Mouse (Mus musculus) T-helper 1 cell (primary cell): Measurements from ENCODE around the gene Retreg1.
"Not testable (repeated sequence)": the region's sequence is repeated elsewhere in the genome, so short reads cannot be mapped to it uniquely, and the experiment has no call there.

Source experiments
- in situ Hi-C: fragments of 300-600 bp; cut with MboI, MseI; formaldehyde crosslinking; loops from one replicate; pipeline ENCODE4 v1.15.1; 2025; ENCODE audit warnings: high pct_unique_total_duplicates

Gene Retreg1

DNA sequence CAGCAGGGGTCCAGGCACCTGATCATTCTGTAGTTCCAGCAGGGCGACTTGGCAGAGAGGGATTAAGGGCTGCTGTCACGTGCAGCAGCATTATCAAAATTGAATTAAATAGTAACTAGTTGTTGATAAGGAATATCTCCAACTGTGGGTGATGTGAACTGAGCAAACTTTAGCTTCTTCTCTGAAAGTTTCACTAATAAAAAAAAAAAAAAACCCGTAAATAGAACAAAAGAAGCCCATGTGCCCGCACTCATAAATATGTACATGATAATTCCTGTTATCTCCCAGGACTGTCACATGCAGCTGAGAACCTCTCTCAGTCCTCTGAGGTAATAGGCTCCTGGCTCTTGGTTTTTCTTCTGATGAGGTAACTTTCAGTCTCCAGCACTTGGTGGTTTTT is 99.4 kb downstream of the Retreg1 start:
- in situ Hi-C loops = loop anchor here (5.0 kb wide), 1 partner anchor 35 kb away; no protein-coding TSS in a partner anchor

DNA sequence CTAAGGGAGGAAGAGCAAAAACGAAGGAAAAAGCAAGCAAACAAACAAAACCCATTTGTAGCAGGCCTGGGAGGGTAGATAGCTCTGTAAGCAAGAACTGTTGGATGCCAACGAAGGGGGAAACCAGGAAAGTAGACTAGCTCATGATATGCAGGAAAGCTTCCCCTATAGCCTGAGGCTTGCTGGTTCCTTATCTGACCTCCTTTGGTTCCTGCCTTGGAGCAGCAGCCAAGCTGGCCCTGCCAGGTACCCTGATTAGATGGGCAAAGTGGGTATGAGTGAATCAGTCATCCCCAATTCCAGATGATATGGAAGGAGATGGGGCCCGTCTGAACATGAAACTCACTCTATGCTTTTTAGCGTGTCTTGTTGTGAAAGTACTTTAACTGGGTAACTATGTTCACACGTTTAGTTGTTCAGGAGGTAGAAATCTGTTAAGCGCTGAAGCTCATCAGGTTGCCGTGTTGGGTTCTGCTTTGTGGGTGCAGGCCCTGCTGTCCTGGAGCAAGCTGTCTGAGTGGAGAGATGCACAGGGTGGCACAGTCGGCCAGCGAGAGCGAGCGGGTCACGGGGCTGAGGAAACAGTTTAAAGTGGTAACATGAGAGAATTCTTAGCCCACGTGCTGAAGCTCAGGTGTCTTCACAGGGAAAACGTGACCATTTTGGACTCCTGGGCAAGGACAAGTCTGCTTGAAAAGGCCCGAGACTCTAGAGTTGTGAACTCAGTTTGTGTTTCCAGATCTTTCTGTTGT is 100.6 kb downstream of the Retreg1 start:
- in situ Hi-C loops = loop anchor here (5.0 kb wide), 1 partner anchor 34 kb away; no protein-coding TSS in a partner anchor

- in situ Hi-C loops = no loop called here
Measured at GRCm38 (mm10) chr15:25945224-25945623, 102.2 kb downstream of the Retreg1 start.

DNA sequence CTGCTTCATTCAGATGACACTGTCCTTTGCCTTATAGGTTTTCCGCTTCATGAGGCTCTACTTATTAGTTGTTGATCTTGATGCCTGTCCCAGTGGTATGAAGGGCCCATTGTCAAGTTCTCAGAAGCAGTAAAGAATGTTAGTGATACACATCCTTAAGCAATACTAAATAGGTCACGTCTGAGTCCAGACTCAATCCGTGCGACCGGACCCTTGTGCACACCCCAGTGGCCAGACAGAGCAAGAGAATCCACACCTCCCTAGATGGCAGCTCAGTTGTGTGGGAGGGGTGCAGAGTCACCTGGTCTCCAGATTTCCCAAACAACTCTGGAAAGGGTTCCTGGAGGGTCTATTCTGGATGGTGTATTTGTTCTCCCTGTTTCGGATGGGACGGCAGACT is 103.5 kb downstream of the Retreg1 start:
- in situ Hi-C loops = no loop called here

- in situ Hi-C loops = no loop called here
Measured at GRCm38 (mm10) chr15:25947383-25947782, 104.4 kb downstream of the Retreg1 start.

DNA sequence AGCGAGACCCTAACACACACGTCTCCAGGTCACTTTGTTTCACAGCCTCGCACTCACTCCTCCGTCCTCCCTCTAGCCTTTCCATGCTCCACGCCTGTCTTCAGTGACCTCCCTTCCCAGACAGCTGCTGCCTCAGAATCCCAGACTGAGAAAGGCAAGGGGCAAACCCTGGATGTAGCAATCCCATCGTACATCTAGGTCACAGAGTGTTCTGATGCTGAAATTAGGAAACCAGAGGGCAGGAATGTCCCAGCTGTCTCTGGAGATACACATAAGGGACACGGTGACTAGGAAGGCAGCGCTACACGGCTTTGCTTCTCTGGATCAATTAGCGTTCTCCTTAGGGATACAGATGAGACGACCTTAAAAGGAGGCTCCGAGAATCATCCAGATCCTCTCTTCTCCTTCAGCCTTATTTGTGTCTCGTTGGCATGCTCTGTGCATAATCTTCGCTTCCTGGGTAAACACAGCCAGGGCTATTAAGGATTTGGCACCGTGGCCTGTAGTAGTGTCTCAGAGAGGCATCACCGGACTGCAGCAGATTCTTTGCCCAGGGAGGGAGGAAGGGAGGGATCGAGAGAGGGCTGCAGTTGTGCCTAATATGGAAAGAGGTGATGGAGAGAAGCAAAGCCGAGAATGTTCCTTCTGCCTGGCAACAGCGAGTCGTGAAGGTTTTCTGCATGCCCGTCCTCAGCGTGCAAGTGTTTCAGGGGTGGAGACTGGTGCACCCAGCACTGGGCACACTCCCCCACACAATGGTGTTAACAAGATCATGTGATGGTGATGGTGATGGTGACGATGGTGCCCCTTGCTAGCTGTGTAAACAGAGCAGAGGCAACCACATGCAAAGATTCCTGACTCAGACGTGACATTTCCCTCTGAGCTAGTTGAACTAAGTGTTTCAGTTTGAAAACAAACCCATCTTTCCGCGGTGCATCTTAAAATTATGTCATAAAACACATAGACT is 105.6 kb downstream of the Retreg1 start:
- in situ Hi-C loops = no loop called here

DNA sequence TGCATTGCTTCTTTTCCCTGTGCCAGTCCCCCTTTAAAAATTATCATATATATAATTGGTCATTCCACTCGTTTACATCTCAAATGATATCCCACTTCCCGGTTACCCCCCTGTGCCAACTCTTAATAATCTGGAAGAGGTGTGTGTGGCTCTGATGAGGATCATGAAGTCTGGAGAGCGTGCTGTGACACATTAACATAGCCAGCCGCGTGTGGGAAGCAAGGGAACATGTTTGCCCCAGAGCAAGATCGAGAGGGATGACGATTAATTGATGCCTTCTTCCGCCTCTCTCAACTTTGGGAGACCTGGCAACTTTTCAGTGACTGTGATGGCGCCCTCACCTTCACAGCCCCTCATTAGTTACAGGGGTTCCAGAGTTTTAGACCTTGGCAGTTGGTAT is 106.7 kb downstream of the Retreg1 start:
- in situ Hi-C loops = loop anchor here (10.0 kb wide), 1 partner anchor 145 kb away; no protein-coding TSS in a partner anchor

DNA sequence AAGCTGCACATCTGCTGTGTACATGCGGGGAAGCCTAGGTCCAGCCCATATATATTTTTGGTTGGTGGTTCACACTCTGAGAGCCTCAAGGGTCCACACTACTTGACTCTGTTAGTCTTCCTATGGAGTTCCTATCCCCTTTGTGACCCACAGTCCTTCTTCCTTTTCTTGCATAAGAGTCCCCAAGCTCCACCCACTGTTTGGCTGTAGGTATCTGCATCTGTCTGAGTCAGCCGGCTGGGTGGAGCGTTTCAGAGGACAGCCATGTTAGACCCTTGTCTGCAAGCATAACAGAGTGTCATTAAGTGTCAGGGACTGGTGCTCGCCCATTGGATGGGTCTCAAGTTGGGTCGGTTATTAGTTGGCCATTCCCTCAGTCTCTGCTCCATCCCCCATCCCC is 107.6 kb downstream of the Retreg1 start:
- in situ Hi-C loops = loop anchor here (10.0 kb wide), 1 partner anchor 146 kb away; no protein-coding TSS in a partner anchor

DNA sequence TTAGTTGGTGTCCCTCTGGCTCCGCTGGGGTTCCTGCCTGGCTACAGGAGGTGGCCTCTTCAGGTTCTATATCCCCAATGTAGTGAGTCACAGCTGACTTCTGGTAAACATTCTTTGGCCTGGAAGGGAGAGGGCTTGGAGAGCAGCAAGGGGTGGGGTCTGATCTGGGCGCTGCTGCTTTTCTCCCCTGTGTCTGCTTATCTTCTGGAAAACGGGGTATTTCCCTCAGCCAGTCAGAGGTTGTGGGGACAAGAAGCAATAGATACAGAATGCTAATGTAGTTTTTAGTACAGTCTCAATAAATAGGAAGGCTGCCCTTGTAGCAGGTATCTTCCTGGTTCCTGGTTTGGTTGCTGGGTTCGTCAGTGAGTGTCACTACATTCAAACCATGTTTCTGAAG is 108.1 kb downstream of the Retreg1 start:
- in situ Hi-C loops = loop anchor here (10.0 kb wide), 1 partner anchor 146 kb away; no protein-coding TSS in a partner anchor

DNA sequence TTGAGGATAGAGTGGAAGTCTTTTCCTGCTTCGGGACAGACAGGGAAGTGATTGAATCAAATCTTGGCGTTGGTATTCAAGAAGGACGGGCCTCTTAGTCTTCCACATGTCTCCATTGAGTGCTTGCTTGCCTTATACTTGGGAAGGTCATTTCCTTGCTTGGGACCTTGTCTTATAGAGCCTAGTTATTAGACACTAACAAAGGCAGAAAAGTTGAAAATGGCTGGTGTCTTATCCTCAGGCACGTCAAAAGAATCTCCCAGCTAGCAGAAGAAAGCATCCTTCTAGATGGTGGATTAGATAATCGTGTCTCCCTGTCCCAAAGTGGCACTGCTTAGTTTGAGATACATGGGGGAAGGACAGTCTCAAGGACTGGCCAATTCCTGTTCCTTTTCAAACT is 113.0 kb downstream of the Retreg1 start:
- in situ Hi-C loops = loop anchor here (5.0 to 10.0 kb wide), 2 partner anchors 44 to 151 kb away; no protein-coding TSS in a partner anchor

DNA sequence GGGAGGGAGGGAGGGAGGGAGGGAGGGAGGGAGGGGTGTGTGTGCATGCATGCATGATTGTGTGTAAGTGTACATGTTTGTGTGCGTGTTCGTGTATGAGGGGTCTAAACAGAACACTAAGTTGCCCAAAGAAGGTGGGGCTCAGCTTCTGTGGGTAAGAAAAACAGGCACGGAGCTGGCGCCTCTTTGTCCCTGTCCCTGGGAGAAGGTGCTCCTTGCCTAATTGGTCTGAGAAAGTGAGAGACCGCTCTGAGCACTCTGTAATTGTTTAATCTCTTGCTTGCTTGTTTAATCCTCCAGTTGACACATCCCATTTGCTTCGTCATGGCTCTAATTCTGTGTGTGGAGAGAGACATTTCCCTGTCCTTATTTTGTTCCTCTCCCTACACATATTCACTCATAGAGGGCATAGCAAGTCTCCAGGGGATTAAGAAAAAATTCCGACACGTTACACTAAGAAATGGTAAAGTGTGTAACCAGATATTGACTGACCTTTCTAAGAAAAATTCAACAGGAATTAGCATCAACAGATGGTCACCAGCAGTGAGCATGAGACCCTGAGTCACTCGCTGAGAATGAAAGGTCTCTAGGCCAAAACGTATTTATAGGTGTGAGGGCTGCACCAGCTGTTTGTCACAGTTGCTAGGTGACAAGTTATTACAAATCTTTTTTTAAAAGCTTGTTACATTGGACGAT is 113.6 kb downstream of the Retreg1 start:
- in situ Hi-C loops = loop anchor here (5.0 to 10.0 kb wide), 2 partner anchors 44 to 152 kb away; no protein-coding TSS in a partner anchor

- in situ Hi-C loops = loop anchor here (5.0 to 10.0 kb wide), 2 partner anchors 45 to 153 kb away; no protein-coding TSS in a partner anchor
Measured at GRCm38 (mm10) chr15:25957651-25958050, 114.7 kb downstream of the Retreg1 start.

GRCm38 (mm10) chr15:25959375-25959774 is 116.4 kb downstream of the Retreg1 start:
- in situ Hi-C loops = loop anchor here (5.0 to 10.0 kb wide), 2 partner anchors 47 to 155 kb away; no protein-coding TSS in a partner anchor

DNA sequence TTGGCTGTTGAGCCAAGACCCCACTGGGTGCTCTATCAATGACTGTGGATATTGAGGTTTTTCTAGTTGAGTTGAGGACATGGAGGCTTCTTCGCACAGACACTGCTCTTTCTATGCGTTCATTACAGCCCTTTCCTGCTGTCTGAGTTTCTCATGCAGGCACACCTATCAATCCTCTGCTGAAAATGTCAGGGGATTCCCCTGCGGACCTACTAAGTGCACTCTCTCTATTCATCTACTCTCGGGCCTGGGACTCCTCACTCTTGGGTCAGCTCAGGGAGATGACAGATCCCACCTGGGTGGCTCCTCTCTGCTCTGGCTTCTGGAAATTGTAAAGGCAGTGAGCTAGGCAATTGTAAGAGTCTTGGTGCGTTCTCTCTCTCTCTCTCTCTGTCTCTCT is 117.3 kb downstream of the Retreg1 start:
- in situ Hi-C loops = no loop called here

DNA sequence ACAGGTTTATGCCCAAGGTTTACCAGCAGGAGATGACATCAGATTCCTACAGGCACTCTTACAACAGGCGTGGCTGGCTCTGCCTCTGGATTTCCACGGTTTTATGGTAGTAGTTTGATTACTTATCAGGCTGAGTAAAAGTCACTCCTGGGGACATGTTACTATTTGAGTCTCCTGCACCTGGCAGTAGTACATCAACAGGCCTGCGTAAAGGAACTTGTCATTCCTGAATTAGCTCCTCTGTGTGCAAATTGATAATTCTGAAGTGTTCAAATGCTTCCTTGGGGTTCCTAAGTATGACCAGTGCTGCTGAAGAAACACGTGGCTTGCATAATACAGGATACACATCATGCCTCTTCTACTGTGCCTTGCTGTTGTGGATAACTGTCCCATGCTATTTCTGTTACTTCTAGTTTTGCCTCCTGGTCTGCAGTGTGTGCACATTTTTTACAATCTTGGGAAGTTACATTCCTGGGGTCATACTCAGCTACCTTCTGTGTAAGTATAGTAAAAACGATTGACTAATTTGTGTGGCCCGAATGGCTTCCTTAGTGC is 123.3 kb downstream of the Retreg1 start:
- in situ Hi-C loops = no loop called here

- in situ Hi-C loops = no loop called here
Measured at GRCm38 (mm10) chr15:25971596-25971995, 128.6 kb downstream of the Retreg1 start.

DNA sequence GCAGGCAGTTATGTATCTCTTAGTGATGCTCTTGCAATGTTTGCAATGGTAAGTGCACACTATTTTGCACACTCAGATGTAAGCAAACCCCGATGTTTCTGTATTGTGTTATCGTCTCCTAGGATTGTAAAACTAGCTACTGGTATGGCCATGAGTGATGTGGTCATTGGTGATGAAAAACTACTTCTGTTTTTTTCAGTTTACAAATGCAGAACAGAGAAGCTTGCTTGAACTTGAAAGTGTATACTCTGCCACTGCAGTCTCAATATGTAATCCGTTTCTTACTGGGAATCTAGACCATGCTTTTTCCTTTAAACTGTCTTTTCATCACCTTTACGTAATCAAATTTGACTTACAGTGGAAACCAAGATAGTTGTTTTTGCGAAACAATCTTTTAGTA is 129.8 kb downstream of the Retreg1 start:
- in situ Hi-C loops = no loop called here

DNA sequence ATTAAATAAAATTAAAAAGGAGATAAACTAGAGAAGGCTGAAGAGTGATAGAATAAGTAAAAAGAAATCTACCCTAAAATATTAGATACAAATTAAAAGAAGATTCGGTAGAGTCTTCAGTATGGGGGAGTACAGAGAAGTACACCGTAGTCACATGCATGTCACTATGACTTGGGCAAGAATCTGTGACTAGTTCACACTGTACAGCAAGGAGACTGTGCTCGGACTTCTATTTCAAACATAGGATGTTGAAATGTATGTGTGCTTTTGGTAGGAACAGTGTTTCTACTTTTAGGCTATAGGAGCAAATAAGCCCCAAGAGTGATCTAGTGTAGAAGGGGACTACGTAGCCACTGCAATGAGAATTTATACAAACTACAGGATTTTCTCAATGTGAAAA is 131.4 kb downstream of the Retreg1 start:
- in situ Hi-C loops = no loop called here

- in situ Hi-C loops = loop anchor here (5.0 kb wide), 1 partner anchor 34 kb away; no protein-coding TSS in a partner anchor
Measured at GRCm38 (mm10) chr15:25975810-25976209, 132.8 kb downstream of the Retreg1 start.

DNA sequence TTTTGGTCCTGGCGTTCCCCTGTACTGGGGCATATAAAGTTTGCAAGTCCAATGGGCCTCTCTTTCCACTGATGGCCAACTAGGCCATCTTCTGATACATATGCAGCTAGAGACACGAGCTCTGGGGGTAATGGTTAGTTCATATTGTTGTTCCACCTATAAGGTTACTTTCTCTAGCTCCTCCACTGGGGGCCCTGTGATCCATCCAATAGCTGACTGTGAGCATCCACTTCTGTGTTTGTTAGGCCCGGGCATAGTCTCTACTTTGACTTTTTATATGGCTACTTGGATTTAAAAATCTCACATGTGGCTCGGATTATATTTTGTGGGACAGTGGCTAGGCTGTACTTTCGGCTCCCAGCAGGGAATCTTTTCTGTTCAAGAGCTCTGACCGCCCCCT is 140.6 kb downstream of the Retreg1 start:
- in situ Hi-C loops = not testable (repeated sequence)
